Mouse (Mus musculus) cerebral cortex, adult 2 months (tissue): ENCODE results near the gene Chrnb1.

ENCODE experiments used
- WGBS: fragments of 180-500 bp; shearing (Covaris S2); methylation state at CpG from one replicate; pipeline ENCODE4 v1.1.7; 2018; 5-methylcytosine and 5-hydroxymethylcytosine counted together

Gene Chrnb1

DNA sequence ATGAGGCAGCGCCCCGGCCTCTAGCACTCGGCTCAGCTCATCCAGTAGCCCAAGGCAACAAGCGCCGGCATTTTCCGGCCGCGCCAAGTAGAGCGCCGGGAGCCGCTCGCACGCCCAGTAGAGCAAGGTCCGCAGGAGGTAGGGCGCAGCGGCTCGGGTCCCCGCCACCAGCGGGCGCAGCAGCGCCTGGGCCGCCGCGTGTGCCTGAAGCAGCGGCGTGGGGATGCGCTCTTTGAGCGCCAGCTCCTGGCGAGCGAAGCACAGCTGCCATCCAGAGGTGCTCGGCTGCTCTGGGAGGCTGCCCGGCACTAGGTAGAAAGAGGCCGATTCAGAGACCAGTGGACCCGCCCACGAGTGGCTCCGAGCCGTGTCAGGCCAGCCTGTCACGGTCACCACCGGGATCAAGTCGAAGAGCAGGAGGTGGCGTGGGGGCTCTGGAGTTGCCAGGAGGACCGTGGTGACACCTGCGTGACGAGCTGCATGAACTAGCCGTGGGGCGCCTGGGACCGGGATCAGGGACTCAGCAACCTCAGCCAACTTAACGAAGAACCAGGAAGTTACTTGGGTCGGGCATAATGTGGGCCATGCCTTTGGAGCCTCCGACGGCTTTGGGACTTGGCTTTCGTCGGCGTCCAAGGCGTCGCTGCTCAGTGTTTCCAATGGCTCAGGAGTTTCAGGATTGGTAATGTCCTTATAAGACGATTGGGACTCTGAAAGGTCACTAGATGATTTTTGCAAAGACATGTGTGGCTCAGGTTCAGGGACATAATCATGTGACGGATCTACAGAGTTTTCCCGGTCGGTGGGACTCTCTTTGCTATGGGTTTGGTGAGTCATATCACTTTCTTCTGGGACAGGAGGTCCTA, 8.3 kb upstream of the Chrnb1 start:
- WGBS: 2% methylated on average over 60 of the region's 60 CpGs

DNA sequence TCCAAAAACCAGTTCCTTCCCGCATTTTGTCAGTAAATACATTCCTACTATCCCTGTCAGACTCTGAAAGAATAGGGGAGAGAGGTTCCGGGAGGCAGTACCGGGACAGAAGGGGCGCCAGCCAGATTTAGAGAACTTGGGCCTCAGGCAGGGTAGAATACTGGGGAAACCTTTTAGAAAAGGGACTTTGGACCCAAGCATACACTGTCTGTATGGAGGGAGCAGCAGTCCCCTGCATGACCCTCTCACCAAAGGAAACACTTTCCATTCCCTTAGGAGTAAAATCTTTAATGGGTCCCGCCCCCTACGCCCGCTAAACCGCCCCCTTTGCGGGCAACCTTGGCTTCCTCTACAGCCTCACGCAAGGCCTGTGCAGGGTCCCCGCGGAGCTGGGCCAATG, 7.6 kb upstream of the Chrnb1 start:
- 4% methylated on average over 12 of the region's 12 CpGs for WGBS

DNA sequence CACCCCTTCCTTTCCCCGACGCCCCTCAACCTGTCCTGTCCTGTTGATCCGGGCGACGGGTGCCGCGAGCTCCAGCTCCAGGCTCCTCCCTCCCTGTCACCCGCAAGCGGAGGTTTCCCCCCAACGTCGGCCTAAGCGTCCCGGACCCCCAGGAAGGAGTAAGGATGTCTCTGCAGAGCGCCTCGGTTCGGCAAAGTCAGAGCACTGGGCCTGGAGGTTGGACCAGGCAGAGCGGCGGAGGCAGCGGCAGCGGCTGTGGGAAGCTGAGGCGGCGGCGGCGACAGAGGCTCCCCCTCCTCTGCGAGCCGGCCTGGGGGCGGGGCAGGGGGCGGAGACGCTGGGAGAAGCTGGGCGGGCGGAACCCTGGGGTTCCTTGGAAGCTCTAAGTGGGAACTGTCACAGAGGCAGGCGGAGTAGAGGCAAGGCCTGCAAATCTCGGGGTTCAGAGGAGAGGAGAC, 6.9 kb upstream of the Chrnb1 start:
- WGBS: 1% methylated on average over 33 of the region's 33 CpGs

DNA sequence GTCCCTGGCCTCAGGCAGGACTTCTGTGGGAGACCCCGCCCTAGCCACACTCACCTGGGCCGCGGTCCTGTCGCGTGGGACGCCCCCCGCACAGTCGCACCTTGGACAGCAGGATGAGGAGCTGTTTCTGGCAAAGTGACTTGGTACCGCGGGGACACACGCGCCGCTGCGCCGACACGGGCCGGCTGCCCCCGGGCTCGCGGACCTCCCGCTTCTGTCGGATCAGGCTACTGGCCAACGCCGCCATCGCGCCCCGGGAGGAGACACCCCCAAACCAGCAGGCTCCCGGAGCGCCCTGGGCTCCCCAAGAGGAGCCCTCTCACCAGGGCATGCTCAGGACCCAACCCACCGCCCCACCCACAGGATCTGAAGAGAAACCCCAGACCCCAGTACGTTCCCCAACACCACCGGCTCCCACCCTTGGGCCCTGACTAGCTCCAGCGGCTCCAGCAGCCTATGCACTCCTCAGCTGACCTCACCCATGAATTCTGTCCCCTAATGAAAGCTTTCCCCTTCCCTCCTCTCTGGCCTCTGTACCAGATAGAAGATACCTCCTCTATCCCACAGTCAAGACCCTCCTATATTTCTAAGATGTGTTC, 5.7 kb upstream of the Chrnb1 start, which contains the start of gene Fgf11:
TSS of gene Fgf11 (minus strand) at position 479 of the 599 bp plus-strand sequence.
- WGBS: 3% methylated on average over 33 of the region's 33 CpGs

DNA sequence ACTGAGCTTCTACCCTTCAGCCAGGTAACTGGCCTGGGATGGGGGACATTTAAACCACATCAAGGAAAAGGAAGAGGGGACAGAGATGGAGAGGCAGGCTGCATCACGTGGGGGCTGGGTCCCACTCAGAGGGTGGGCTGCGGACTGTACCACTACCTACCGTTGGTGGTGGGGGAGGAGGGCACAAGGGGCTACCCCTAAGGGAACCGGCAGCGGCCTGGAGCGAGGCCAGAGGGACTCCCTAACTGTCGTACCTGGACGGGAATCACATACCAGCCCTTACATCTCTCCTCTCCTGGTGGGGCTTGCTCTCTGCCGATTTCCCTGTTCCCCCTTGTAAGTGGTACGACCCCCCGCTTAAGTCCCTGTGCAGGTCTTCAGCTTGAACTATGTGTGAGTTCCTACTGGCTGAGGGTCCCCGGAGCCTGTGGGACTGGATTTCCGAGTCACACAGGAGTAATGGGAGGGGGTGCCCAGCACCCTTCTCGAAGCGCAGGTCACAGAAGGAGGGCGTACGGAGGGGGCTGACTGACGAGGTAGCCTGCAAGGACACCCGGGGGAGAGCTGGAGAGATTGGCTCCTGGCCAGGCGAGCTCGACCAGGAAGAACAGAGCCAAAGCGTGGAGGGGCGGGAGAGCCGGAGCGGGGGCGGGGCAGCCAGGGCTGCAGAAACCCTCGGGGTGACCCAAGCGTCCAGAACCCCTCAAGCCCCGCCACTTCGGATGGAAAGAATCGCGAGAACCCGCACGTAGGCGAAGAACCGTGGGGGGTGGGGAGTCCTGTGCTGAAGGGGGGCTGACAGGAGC, 4.9 kb upstream of the Chrnb1 start:
- WGBS: 2% methylated on average over 36 of the region's 36 CpGs

DNA sequence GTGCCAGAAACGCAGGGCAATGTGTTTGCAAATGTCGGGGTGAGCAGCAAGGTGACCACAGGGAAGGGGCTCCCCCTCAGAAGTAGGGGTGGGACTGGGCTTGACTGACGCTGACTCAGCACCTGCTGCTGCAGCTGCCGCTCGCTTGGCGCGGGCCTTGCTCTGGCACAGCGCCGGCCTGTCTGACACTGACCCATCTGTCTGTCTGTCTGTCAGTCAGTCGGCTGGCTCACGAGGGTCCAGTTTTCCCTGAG, 4.3 kb upstream of the Chrnb1 start:
- WGBS: 6% methylated on average over 11 of the region's 11 CpGs

DNA sequence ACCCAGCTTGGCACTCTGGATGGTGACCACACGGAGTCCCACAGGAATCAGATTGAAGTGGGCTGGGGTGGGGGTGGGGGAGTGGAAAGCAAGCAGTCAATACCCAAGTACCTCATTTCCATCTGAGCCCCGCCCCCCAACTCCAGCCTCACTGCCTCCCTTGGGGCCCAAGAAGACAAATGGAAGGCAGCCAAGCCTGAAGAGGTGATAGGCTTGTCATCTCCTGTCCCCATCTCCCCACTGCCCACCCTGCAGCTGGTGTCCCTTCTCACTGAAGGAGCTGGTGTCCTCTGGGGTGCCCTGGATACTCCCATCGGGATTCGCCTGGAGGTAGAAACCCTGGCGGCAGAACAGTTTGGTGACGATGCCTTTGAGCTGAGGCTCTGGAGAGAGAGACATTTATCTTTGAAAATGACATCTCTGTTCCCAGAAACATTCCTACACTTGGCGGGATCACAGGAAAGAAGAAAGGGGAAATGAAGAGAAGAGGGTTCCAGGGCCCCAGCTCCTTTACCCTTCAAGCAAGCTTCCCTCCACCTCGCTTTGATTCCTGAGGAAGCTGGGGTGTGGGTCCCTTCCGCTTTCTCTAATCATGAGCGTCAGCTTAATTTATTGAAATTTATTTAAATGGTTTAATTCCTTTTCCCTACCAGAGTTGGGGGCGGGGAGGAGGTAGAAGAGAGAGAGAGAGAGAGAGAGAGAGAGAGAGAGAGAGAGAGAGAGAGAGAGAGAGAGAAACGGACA, 3.8 kb upstream of the Chrnb1 start:
- 38% methylated on average over 12 of the region's 12 CpGs for WGBS

DNA sequence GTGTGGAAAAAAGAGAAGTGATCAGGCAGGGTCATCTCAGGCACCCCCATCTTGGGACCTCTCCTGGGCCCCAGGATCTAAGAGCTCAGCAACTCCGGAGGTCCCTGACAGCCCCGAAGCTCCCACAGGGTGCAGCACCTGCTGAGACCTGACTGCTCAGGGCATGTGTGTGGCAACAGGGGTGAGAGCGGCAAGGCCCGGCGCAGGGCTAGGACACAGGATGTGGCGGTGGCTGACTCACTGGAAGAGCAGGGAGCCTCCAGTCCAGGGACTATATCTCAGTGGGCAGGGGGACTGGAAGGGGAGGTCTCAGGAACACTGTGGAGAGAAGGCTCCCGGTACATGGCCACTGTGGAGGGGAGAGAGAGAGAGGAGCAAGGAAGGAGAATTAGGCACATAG, 2.2 kb upstream of the Chrnb1 start:
- 87% methylated on average over 7 of the region's 7 CpGs for WGBS

DNA sequence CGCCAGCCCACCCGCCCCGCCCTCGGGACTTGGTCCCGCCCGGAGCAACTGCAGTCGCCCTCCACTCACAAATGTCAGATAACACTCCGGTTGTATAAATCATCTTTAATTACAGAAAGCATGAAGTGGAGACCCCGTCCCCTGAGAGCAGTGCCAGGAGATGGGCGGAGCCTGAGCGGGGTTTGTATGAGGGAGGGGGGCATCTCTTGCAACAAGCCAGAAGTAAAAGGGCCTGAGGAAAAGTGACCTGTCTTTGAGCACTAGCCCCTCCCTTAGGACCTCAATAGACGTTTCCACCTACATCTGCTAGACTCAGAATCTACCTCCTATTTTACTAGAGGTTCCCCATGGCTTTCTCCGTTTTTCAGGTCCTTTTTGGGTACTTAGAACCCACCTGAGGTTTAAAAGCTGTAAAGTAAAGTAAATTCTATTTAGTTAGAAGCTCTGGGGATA, 266 bp upstream of the Chrnb1 start:
- 11% methylated on average over 13 of the region's 13 CpGs for WGBS

DNA sequence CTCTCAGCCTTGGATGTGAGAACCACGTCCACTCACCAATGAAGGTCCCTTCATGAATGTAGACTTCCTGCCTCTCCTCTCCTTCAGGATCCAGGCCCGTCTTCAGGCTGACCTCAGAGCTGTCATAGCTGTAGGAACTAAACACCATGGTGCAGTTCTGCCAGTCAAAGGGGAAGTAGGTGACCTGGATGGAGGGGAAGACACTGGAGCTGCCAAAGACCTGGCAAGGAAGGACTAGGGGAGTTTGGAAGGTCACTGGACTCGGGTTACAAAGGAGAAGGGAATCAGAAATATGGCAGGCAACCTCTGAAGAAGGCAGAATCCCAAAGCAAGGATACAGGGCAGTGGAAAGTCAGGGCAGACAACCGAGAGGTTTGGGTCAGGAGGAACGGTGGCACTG, 2.3 kb downstream of the Chrnb1 start:
- 77% methylated on average over 5 of the region's 5 CpGs for WGBS

DNA sequence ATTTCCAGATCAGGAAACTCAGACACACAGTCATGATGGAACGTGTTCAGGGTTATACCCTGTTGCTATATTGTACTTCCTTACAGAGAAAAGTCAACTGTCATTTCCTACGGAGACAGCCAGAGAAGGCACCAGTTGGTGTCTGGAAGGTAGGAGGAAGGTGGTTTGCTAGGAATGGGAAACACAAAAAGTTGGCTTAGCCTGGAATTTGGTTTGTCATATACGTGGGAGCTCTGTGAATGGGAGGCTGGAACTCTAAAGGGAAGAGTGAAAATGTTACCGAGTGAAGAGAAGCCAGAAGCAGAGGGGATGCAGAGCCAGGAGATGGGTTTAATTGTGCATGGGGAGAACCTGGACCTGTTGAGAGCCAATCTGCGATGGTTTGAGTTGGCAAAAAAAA, 4.3 kb downstream of the Chrnb1 start:
- WGBS: 36% methylated on average over 5 of the region's 5 CpGs

DNA sequence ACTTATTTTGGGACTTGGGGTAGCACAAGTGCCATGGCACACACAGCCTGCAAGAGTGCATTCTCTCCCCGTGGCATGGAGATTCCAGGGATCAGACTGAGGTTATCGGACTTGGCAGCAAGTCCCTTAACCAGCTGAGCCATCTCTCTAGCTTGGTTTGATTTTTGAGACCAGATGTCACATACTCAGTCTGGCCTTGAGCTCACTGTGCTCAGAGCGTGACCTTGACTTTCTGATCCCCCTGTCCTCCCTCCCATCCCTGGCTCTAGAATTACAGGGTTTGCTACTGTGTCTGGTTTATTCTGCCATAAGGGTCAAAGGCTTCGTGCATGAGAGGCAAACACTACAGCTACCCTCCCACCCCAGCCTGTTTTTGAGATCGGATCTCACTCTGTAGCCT, 6.3 kb downstream of the Chrnb1 start:
- 82% methylated on average over 5 of the region's 5 CpGs for WGBS

DNA sequence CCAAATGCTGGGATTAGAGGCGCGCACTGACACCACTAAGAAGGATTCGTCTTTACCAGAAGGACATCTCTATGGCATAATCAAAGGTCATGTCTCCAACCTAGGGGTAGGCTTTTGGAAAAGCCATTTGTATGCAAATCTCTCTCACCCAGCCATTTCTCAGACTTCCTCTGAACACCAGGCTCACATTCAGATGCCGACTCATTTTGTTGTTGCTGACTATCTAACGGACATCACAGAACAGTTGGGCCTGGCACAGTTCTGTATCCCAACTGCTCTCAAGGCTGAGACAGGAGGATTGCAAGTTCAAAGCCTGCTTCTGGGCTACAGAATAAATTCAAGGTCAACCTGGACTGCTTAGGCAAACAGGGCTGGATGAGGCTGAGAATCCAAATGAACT, 8.4 kb downstream of the Chrnb1 start:
- 86% methylated on average over 5 of the region's 5 CpGs for WGBS

DNA sequence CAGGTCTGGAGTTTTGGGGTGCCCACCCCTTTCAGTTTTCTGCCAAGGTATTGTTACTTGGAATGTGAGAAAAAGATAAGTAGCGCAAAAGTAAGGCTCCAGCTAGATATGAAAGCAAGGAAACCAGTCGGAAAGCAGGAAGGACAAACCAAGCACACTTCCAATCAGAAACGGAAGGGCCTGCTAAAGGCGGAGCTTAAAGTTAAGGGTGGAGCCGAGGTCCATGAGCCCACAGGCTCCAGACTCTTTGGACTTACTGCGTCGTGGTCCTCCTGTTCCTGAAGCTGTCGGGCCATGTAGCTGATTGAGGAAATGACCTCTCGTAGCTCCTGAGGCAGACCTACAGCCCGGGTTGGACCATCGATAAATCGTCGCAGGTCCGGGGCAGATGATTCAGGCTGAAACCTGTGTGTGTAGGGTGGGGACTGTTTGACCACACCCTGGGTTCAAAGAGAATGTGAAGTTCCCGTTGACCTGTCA, 10.9 kb downstream of the Chrnb1 start:
- 43% methylated on average over 15 of the region's 15 CpGs for WGBS

DNA sequence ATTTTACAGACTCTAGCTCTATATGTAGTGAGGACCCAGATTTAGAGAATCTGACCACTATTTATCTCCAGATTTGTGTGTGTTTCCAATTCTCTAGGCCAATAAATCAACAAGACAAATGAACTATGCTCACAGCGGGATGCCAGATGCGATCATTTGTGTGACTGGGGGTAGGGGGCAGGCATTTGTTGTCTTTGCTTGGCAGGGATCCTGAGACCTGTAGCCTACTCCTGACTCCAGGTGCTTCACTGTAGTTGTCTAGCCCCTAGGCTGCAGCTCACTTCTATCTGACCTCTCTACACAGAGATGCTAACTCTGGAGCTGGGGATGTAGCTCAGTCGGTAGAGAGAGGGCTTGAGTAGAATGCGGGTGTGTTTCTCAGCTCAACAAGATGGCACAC, 13.9 kb downstream of the Chrnb1 start:
- WGBS: 39% methylated on average over 4 of the region's 4 CpGs

DNA sequence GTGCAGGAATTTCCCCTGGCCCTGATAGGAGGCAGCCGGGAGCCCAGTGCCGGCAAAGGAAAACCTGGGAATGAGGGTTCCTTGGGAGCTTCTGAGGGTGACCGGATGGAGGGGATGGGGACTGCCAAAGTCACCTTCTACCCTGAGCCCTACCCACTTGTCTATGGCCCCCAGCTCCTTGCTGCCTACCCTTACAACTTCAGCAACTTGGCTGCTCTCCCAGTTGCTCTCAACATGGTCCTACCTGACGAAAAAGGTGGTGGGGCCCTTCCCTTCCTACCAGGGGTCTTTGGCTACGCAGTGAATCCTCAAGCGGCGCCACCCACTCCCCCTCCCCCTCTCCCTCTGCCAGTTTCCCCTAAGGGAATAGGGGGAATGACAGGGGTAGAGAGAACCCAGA, 16.8 kb downstream of the Chrnb1 start:
- WGBS: 58% methylated on average over 7 of the region's 7 CpGs

DNA sequence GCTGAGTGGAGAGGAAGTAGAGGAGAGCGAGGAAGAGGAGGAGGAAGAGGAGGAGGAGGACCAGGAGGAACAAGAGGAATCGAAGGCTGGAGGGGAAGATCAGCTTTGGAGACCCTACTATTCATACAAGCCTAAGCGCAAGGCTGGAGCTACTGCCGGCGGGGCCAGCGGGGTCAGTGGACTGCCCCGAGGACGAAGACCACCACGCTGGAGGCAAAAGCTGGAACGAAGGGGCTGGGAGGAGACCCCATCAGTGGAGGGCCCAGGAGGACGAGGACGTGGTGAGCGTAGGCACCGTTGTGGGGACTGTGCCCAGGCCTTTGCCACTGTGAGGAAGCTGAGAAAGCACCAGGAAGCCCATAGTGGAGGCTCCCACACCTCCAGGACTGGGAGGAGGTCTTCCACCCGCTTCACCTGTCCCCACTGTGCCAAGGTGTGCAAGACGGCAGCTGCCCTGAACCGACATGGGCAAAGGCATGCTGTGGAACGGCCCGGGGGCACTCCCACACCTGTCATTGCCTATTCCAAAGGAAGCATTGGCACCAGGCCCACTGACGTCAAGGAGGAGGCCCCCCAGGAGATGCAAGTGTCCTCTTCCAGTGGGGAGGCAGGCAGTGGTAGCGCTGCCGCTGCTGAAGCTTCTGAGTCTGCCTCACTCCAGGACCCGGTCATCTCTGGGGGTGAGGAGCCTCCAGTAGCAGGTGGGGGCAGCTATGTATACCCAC, 17.3 kb downstream of the Chrnb1 start:
- WGBS: 66% methylated on average over 23 of the region's 23 CpGs

DNA sequence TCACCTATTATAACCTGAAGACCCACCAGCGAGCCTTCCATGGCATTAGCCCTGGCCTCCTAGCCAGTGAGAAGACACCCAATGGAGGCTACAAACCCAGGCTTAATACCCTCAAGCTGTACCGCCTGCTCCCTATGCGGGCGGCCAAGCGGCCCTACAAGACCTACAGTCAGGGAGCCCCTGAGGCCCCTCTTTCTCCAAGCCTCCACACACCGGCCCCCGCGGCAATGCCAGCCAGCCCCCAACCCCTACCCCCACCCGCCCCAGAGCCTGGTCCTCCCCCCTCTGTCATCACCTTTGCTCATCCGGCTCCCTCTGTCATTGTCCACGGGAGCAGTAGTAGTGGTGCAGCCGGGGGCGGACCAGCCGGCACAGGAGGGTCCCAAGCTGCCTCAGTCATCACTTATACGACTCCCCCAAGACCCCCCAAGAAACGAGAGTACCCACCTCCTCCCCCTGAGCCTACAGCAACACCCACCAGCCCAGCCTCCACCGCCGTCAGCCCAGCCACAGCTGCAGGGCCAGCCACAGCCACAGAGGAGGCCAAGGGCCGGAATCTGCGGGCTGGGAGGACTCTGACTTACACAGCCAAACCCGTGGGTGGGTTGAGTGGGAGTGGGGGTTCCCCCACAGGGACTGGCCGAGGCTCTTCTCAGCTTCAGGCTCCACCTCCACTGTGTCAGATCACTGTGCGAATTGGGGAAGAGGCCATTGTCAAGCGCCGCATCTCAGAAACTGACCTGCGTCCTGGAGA, 18.1 kb downstream of the Chrnb1 start:
- WGBS: 71% methylated on average over 26 of the region's 26 CpGs

DNA sequence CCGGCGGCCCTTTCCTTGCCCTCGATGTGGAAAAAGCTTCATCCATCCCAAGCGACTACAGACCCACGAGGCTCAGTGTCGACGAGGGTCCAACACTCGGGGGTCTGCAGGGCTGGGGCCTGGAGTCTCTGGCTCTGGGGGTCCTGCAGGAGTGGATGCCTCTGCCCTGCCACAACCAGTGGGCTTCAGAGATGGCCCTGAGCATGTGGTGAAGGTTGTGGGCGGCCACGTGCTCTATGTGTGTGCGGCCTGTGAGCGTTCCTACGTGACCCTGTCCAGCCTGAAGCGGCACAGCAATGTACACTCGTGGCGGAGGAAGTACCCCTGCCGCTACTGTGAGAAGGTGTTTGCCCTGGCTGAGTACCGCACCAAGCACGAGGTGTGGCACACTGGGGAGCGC, 19.3 kb downstream of the Chrnb1 start:
- 83% methylated on average over 20 of the region's 20 CpGs for WGBS

DNA sequence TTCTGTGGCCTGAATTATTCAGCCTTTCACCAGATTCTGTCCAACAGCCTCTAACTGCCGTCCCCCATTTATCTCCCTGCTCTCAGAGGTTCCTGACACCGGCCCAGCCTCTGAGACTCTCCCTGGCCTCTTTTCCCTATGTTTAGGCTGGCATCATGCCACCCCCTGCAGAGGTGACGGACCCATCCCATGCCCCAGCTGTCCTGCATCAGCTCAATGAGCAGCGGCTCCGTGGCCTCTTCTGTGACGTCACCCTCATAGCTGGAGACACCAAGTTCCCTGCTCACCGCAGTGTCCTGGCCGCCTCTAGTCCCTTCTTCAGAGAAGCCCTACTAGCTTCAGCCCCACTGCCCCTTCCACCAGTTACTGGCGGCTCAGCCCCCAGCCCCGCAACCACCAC, 20.0 kb downstream of the Chrnb1 start:
- WGBS: 75% methylated on average over 10 of the region's 10 CpGs
